Mouse (Mus musculus): Measurements from ENCODE around the gene Ubox5.
A peak's percentile ranks its signal among the peaks of the same experiment; 100 is the strongest.

Ubox5 gene

GRCm38 (mm10) chr2:130634006-130634738 lies 4.3 kb upstream of the Ubox5 start:
- DNase-seq (ENCODE audit: low spot score in 2 of 2), result no peak

DNA sequence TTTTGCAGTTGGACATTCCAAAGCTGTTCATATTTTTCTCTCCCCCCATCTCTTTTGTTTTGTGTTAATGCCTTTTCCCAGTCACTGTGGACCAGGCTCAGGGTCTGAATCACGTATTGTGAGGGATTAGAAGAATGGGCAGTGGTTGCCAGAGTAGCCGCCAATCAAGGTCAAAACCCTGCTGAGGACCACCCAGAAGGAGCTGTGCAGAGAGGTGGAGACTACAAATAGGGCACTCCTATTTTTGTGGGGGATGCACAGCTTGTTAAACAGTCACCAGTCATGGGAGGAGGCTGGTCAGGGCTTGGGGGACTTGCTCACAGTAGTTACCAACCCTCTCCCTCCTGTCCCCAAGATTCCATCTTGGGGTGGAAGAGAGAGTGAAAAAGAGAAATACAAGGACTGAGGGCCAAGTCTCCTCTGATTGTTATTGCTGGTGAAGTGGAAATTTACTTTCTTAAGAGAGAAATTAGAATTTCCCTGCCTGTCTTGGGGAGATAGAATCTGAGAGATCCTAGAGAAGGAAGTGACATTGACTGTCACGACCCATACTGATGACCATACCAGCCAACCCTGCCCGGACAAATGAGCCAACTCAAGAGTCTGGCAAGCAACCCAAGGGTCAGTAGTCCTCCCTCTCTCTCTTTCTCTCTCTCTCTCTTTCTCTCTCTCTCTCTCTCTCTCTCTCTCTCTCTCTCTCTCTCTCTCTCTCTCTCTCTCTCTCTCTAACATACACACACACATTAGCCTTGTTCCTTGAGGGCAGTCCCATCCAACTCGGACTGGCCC lies 3.2 kb upstream of the Ubox5 start:
- DNase-seq (ENCODE audit: low spot score in 2 of 2), result no peak

DNA sequence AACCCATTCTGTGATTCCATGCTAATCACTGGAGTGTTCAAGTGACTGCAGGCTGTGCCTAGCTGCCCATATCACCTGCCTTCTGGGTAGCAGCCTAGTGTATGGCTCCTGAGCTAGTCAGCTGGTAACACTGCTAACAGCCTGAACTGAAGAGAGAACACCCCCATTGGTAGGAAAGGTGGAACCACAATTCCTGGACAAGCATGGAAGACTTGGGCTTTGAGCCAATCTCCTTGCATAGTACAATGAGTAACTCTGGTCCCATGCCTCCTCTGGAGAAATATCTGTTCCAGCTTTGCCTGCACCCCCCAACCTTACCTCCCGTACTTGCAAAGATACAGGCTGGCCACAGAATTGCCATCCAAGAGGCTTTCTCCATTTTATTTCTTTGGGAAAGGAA lies 2.6 kb upstream of the Ubox5 start:
- no peak for DNase-seq (ENCODE audit: low spot score in 2 of 2)

GRCm38 (mm10) chr2:130629080-130629838 lies 579 bp downstream of the Ubox5 start:
- no peak for DNase-seq (ENCODE audit: low spot score in 2 of 2)

DNA sequence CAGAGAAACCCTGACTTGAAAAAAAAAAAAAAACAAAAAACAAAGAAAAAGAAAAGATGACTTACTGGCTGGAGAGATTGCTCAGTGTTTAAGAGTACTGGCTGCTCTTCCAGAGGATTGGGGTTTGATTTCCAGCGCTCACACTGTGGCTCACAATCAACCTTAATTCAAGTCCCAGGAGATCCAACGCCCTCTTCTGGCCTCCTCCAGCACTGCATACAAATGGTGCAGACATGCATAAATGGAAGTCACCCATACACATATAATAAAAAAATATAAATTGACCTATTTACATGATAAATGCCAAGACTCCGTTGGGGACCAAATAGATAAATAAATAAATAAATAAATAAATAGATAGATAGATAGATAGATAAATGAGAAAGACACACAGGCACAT lies 1.4 kb downstream of the Ubox5 start:
- no peak for DNase-seq (ENCODE audit: low spot score in 2 of 2)

- no peak for DNase-seq (ENCODE audit: low spot score in 2 of 2)
Observed at GRCm38 (mm10) chr2:130618972-130619371, 10.9 kb downstream of the Ubox5 start.

DNA sequence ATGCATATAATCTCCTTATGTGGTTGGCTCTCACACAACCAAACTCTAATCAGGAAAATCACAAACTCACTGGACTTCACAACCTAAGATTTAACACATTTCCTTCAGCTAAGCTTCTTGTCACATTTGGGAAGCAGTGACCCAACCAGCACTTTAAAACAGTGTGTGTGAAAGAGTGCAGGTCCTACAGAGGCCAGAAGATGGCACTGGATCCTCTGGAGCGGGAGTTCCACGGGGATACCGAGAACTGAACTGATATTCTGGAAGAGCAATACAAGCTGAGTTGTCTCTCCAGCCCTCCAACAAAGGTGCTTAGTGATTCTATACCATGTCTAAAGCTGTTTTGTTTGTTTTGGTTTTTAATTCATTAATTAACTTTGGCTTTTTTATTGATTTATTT lies 16.7 kb downstream of the Ubox5 start:
- no peak for DNase-seq (ENCODE audit: low spot score in 2 of 2)

DNA sequence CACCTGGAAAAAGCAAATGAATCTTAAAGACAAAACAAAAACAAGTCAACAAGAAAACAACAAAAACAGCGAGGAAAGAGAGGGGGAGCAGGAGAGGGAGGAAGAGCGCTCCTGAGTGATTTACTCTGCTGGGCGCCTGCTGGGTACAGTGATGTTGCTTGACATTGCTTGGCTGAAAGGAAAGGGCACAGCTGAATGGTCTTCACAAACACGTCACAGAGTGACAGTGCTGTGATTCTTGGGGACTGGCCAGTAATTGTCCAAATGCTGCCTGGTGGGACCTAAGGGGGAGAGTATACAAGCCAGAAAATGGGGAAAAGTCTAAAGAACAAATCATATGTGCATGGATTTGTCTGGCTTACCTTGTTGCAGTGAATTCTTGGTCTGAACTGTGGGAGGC lies 27.6 kb downstream of the Ubox5 start:
- no peak for DNase-seq (ENCODE audit: low spot score in 2 of 2)

DNA sequence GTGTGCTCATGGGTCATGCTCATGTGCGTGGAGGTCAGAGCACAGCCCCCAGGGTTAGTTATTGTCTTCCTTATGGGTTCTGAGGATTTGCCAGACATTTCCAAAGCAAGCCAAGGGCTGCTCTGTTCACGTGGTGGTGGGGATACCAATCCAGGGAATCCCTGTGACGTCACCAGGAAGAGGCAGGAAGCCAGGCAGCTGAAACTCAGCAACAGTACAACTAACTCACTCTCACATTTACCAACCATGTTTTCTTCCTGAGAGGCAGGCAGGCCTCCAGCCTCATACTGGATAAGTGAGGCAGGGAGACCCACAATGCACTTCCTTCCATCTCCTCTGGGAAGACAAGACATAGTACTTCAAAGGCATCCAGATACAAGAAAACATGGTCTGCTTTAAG lies 31.4 kb downstream of the Ubox5 start:
- no peak for DNase-seq (ENCODE audit: low spot score in 2 of 2)

GRCm38 (mm10) chr2:130597601-130598010 lies 32.2 kb downstream of the Ubox5 start:
- peak in 1 of 2 experiments; percentile 66 for DNase-seq (ENCODE audit: low spot score in 2 of 2)

DNA sequence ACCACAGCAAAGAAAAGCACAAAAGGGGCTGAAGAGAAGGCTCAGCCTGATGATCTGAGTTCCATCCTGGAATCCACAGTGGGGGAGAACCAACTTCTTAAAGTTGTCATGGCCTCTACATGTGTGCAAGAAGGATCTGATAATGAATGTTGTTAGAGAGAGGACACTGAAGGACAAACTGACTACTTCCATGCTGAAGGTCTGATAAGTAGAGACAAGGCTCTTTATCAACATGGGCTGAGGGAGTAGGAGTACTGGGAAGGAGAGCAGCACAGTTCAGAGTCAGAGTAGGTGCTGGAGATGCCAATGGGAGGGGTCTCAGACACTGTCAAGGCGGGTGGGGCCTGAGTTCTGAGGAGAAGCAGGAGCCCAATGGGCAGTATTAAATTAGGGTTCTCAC lies 34.2 kb downstream of the Ubox5 start:
- DNase-seq (ENCODE audit: low spot score in 2 of 2), result no peak

GRCm38 (mm10) chr2:130591016-130591415 lies 38.8 kb downstream of the Ubox5 start:
- no peak for DNase-seq (ENCODE audit: low spot score in 2 of 2)

- no peak for DNase-seq (ENCODE audit: low spot score in 2 of 2)
Observed at GRCm38 (mm10) chr2:130589761-130590160, 40.1 kb downstream of the Ubox5 start.

DNA sequence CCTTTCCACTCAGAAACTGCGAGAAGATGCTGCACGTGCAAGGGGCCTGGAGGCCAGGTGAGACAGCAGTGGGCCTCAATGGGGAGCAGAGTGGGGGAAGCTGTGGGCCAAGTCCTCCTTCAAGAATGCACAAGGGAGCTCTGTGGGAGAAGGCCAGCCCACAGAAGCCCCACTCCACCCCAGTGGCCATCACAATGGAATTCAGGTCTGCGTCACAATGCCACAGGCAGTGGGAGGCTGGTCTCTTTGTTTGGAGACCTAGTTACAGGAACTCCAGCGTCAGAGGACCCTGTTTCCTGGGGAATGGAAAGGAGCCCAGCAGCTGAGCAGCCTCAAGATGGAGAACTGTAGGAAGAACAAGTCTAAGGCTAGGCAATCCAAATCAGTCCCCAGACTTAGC lies 40.7 kb downstream of the Ubox5 start:
- DNase-seq (ENCODE audit: low spot score in 2 of 2), result no peak

DNA sequence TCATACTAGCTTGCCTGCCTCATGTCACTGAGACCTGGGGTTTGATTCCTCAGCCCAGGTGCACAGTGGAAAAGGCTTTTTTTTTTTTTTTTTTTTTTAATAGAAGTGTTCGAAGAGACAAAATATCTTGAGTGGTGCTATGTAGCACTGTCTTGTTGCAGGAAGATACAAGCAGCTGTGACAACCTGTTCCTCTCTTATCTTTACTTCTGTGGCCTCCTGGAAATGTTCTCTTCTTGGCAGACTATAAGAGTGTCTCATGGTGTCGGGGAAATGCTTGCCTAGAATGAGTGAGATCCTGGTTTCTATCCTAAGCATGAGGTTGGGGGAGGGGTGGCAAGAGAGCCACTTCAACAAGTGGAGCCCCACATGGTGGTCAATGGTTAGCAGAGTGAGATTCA lies 41.5 kb downstream of the Ubox5 start:
- no peak for DNase-seq (ENCODE audit: low spot score in 2 of 2)

DNA sequence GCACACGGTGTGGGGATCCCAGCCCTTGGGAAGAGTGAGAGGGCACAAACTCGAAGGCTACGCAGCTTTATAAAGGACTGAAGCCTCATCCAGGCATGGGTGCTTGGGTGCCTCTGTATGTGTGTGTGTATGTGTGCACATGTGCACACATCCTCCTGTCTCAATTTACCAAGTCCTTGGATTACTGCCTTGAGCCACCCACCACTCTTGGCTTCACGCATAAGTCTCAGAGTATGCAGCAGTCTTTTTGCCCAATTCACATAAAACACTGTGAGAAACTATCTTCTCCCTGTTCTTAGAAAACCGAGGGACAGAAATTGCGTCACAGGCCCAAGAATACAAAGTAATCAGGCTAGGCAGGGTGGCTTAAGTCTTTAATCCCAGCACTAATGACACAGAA lies 43.8 kb downstream of the Ubox5 start:
- DNase-seq (ENCODE audit: low spot score in 2 of 2), result peak in 1 of 2 experiments; percentile 75

GRCm38 (mm10) chr2:130583902-130584560 lies 45.8 kb downstream of the Ubox5 start:
- no peak for DNase-seq (ENCODE audit: low spot score in 2 of 2)

- DNase-seq (ENCODE audit: low spot score in 2 of 2), result no peak
Observed at GRCm38 (mm10) chr2:130582552-130582951, 47.3 kb downstream of the Ubox5 start, which contains the start of gene Avp. Avp (minus strand) TSS chr2:130582554.

GRCm38 (mm10) chr2:130581201-130581600 lies 48.6 kb downstream of the Ubox5 start:
- DNase-seq (ENCODE audit: low spot score in 2 of 2), result no peak

DNA sequence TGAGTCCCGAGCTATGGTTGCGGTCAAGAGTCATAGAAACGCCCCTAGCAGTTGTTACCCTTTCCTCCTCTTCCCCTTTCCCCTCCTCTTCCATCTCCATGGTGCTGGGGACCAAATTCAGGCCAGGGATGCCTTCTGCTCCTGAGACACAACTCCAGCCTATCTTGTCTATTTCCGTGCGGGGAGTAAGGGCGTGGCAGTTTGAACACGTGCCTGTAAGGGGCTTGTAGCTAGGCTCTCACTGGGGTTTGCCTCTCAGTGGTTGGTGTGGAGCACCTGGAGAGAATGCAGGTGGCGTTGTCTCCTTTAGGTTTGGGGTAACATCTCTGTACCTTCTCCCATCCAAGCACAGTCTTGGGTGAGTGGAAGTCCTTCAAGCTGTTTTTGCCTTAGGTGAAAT lies 50.0 kb downstream of the Ubox5 start:
- DNase-seq (ENCODE audit: low spot score in 2 of 2), result no peak

GRCm38 (mm10) chr2:130578148-130578547 lies 51.7 kb downstream of the Ubox5 start:
- DNase-seq (ENCODE audit: low spot score in 2 of 2), result peak; percentile 70 to 74

- no peak for DNase-seq (ENCODE audit: low spot score in 2 of 2)
Observed at GRCm38 (mm10) chr2:130577632-130578031, 52.2 kb downstream of the Ubox5 start.
